Comparison of ENCODE assay signal across 23 mouse cellular contexts in genomic region chr11:72332951-72333667, GRCm38 (mm10). TPM values are rescaled to one million over a fixed set of nuclear protein-coding genes. Genes with fewer than 3 reads are reported as not detected.
DNase-seq lines count a peak whose midpoint lies in the region; ATAC-seq lines count a peak whose summit lies in the region.
"Had no signal": no experiment of that assay in that cellular context is flagged by ENCODE, and none has a peak within 500 bp of the region (broad histone marks: within the 10 kb centered on the region; RNA-seq: fewer than 3 reads in every experiment).

No protein-coding gene starts in this region.

- peak; percentile 46 for DNase-seq in embryonic facial prominence, embryonic 14.5 days (ENCODE audit: low spot score)
- DNase-seq in embryonic facial prominence, embryonic 10.5 days (ENCODE audit: low spot score): no peak
- peak; percentile 49 to 54 for DNase-seq in left cerebral cortex, adult 18-20 months (ENCODE audit: low spot score in 2 of 2)
- DNase-seq in left cerebral cortex, adult 11 months (ENCODE audit: low spot score): no peak
- peak; percentile 59 for DNase-seq in 416B (ENCODE audit: low read depth)
- DNase-seq in left cerebral cortex, postnatal 36 days (ENCODE audit: low spot score in 2 of 2): peak; percentile 27 to 37
- DNase-seq in ovary, postnatal 10 days (ENCODE audit: low spot score): no peak
- DNase-seq in hindbrain, embryonic 11.5 days (ENCODE audit: low spot score): no peak
- DNase-seq: adrenal gland, postnatal 14 days; B cell, adult 2 months; kidney, adult 11 months; kidney, postnatal 4 days; liver; lung, embryonic 14.5 days; thymus, postnatal 25 days had no signal

- H3K9ac ChIP-seq in embryonic facial prominence, embryonic 14.5 days (ENCODE audit: low read depth, low read length): no peak overlapping the region
- no peak overlapping the region for H3K9ac ChIP-seq in hindbrain, embryonic 11.5 days (ENCODE audit: low read depth, low read length)
- H3K9ac ChIP-seq: embryonic facial prominence, embryonic 15.5 days; forebrain, embryonic 13.5 days; hindbrain, embryonic 15.5 days; lung, embryonic 14.5 days; stomach, embryonic 15.5 days had no signal

- H3K4me2 ChIP-seq in embryonic facial prominence, embryonic 14.5 days (ENCODE audit: low read depth, low read length): no peak overlapping the region
- no peak overlapping the region for H3K4me2 ChIP-seq in hindbrain, embryonic 11.5 days (replicated peaks; ENCODE audit: low read depth, low read length)
- H3K4me2 ChIP-seq: embryonic facial prominence, embryonic 15.5 days; forebrain, embryonic 13.5 days; hindbrain, embryonic 15.5 days; lung, embryonic 14.5 days; stomach, embryonic 15.5 days had no signal

- no peaks in the 10 kb centered on the region for H3K4me1 ChIP-seq in embryonic facial prominence, embryonic 14.5 days (ENCODE audit: control insufficient read depth, insufficient read depth, low read length)
- H3K4me1 ChIP-seq in embryonic facial prominence, embryonic 10.5 days: peaks cover 4% of the 10 kb centered on the region
- no peaks in the 10 kb centered on the region; the same call in 1 of the 2 replicates for H3K4me1 ChIP-seq in hindbrain, embryonic 11.5 days (replicated peaks; ENCODE audit: control insufficient read depth, insufficient read depth, low read length)
- H3K4me1 ChIP-seq: hindbrain, embryonic 15.5 days; stomach, embryonic 15.5 days had no signal

- H3K27me3 ChIP-seq in embryonic facial prominence, embryonic 14.5 days (replicated peaks; ENCODE audit: control insufficient read depth, insufficient read depth, low read length): no peaks in the 10 kb centered on the region
- no peaks in the 10 kb centered on the region for H3K27me3 ChIP-seq in embryonic facial prominence, embryonic 10.5 days (replicated peaks; ENCODE audit: low read depth, poor library complexity, severe bottlenecking)
- H3K27me3 ChIP-seq in hindbrain, embryonic 11.5 days (ENCODE audit: control insufficient read depth, insufficient read depth, low read length): no peaks in the 10 kb centered on the region
- H3K27me3 ChIP-seq: embryonic facial prominence, embryonic 15.5 days; forebrain, embryonic 13.5 days; hindbrain, embryonic 15.5 days; stomach, embryonic 15.5 days had no signal

- no peak for ATAC-seq in embryonic facial prominence, embryonic 14.5 days (ENCODE audit: low read depth)
- no peak for ATAC-seq in hindbrain, embryonic 11.5 days (ENCODE audit: low FRiP score)
- ATAC-seq: forebrain, embryonic 13.5 days had no signal

- WGBS in embryonic facial prominence, embryonic 14.5 days: 55% methylated on average over 9 of the region's 9 CpGs
- 84% methylated on average over 9 of the region's 9 CpGs for whole genome bisulfite sequencing in embryonic facial prominence, embryonic 10.5 days
- WGBS in hindbrain, embryonic 11.5 days: 80% methylated on average over 9 of the region's 9 CpGs

- no peak overlapping the region for H3K4me3 ChIP-seq in embryonic facial prominence, embryonic 14.5 days (ENCODE audit: low read depth, low read length)
- H3K4me3 ChIP-seq in embryonic facial prominence, embryonic 10.5 days: no peak overlapping the region
- H3K4me3 ChIP-seq in hindbrain, embryonic 11.5 days (ENCODE audit: low read depth, low read length): no peak overlapping the region
- H3K4me3 ChIP-seq: embryonic facial prominence, embryonic 15.5 days; forebrain, embryonic 13.5 days; hindbrain, embryonic 15.5 days; stomach, embryonic 15.5 days had no signal

- no peaks in the 10 kb centered on the region for H3K36me3 ChIP-seq in embryonic facial prominence, embryonic 14.5 days (ENCODE audit: control insufficient read depth, insufficient read depth, low read length)
- H3K36me3 ChIP-seq in embryonic facial prominence, embryonic 10.5 days (replicated peaks): no peaks in the 10 kb centered on the region
- H3K36me3 ChIP-seq in hindbrain, embryonic 11.5 days (ENCODE audit: control insufficient read depth, insufficient read depth, low read length): no peaks in the 10 kb centered on the region
- H3K36me3 ChIP-seq: embryonic facial prominence, embryonic 15.5 days; G1E; hindbrain, embryonic 15.5 days; stomach, embryonic 15.5 days had no signal

- no peak overlapping the region for H3K27ac ChIP-seq in embryonic facial prominence, embryonic 14.5 days (replicated peaks; ENCODE audit: low read depth, low read length)
- H3K27ac ChIP-seq in embryonic facial prominence, embryonic 10.5 days (replicated peaks): no peak overlapping the region
- no peak overlapping the region for H3K27ac ChIP-seq in hindbrain, embryonic 11.5 days (ENCODE audit: low read depth, low read length)
- H3K27ac ChIP-seq: embryonic facial prominence, embryonic 15.5 days; forebrain, embryonic 13.5 days; hindbrain, embryonic 15.5 days; stomach, embryonic 15.5 days had no signal

- intact Hi-C loops in left cerebral cortex, postnatal 36 days (cut with DNase I): no loop called here

- no peaks in the 10 kb centered on the region for H3K9me3 ChIP-seq in embryonic facial prominence, embryonic 14.5 days (ENCODE audit: control insufficient read depth, low read length)
- no peaks in the 10 kb centered on the region for H3K9me3 ChIP-seq in embryonic facial prominence, embryonic 10.5 days
- no peaks in the 10 kb centered on the region for H3K9me3 ChIP-seq in hindbrain, embryonic 11.5 days (ENCODE audit: control insufficient read depth, low read length)
- H3K9me3 ChIP-seq: embryonic facial prominence, embryonic 15.5 days; forebrain, embryonic 13.5 days; G1E; hindbrain, embryonic 15.5 days; stomach, embryonic 15.5 days had no signal

RNA-seq across cellular contexts. Expression of gene Fbxo39, which starts 18.9 kb away (rescaled TPM):
- not detected in 2 replicates for polyA plus RNA-seq in embryonic facial prominence, embryonic 14.5 days (2014; fragmentation: Nextera tagmentation; extraction: Ambion mirVana)
- not detected in 2 replicates for polyA plus RNA-seq in embryonic facial prominence, embryonic 10.5 days (2016; fragmentation: Nextera tagmentation; extraction: Ambion mirVana)
- total RNA-seq in left cerebral cortex, adult 18-20 months (2021): not detected
- total RNA-seq in left cerebral cortex, postnatal 36 days (2021): not detected
- polyA plus RNA-seq in hindbrain, embryonic 11.5 days (2014; fragmentation: Nextera tagmentation; extraction: Ambion mirVana): not detected in 2 replicates
- total RNA-seq: adrenal gland, postnatal 14 days; common myeloid progenitor, adult 5-6 weeks; megakaryocyte-erythroid progenitor cell, adult 5-6 weeks had no signal
- polyA plus RNA-seq: embryonic facial prominence, embryonic 15.5 days; forebrain, embryonic 13.5 days; G1E; heart, embryonic 16.5 days; hindbrain, embryonic 15.5 days; lung, embryonic 14.5 days; stomach, embryonic 15.5 days had no signal

RNA-seq across cellular contexts. Expression of gene Tekt1, which starts 29.1 kb away (rescaled TPM):
- polyA plus RNA-seq in embryonic facial prominence, embryonic 14.5 days (2014; fragmentation: Nextera tagmentation; extraction: Ambion mirVana): 6.2 and 12.5 TPM in 2 replicates
- polyA plus RNA-seq in embryonic facial prominence, embryonic 10.5 days (2016; fragmentation: Nextera tagmentation; extraction: Ambion mirVana): 6.3 and 7.2 TPM in 2 replicates
- total RNA-seq in left cerebral cortex, adult 18-20 months (2021): 1 to 10 TPM; 2.4 to 3.1 TPM
- total RNA-seq in left cerebral cortex, postnatal 36 days (2021): 1 to 10 TPM; 2.2 to 2.9 TPM
- 8.7 and 8.9 TPM in 2 replicates for polyA plus RNA-seq in hindbrain, embryonic 11.5 days (2014; fragmentation: Nextera tagmentation; extraction: Ambion mirVana)
- total RNA-seq: adrenal gland, postnatal 14 days; G1E; megakaryocyte-erythroid progenitor cell, adult 5-6 weeks had no signal
- polyA plus RNA-seq: G1E had no signal

RNA-seq across cellular contexts. Expression of gene Xaf1, which starts 31.7 kb away (rescaled TPM):
- polyA plus RNA-seq in embryonic facial prominence, embryonic 14.5 days (2014; fragmentation: Nextera tagmentation; extraction: Ambion mirVana): 3.2 TPM in 2 replicates
- polyA plus RNA-seq in embryonic facial prominence, embryonic 10.5 days (2016; fragmentation: Nextera tagmentation; extraction: Ambion mirVana): 3.2 and 3.4 TPM in 2 replicates
- total RNA-seq in left cerebral cortex, adult 18-20 months (2021): 1 to 10 TPM; 7.5 to 7.6 TPM
- 1 to 10 TPM; 6.2 to 6.6 TPM for total RNA-seq in left cerebral cortex, postnatal 36 days (2021)
- polyA plus RNA-seq in hindbrain, embryonic 11.5 days (2014; fragmentation: Nextera tagmentation; extraction: Ambion mirVana): 0.98 and 1.3 TPM in 2 replicates

Comparison
In these comparisons a context has a peak if more than half of its experiments do, and no peak if none do; other contexts are left out.
1. DNase-seq: peak in embryonic facial prominence, embryonic 14.5 days (single experiment), left cerebral cortex, adult 18-20 months (2 of 2), 416B (single experiment) and left cerebral cortex, postnatal 36 days (2 of 2); none in embryonic facial prominence, embryonic 10.5 days (single experiment), left cerebral cortex, adult 11 months (single experiment), ovary, postnatal 10 days (single experiment) and hindbrain, embryonic 11.5 days (single experiment).